Mouse (Mus musculus): Measurements from ENCODE around the gene Ccdc12.

GRCm38 (mm10) chr9:110706784-110707183 lies 50.5 kb downstream of the Ccdc12 start:
- TF ChIP-seq CTCF (conservative IDR thresholded peaks at IDR 0.05; ENCODE audit: insufficient read depth, insufficient read length, low read depth, low read length) (no peak), POLR2A (IDR thresholded peaks at IDR 0.05; ENCODE audit: low read depth, low read length) (no peak)
